Mouse (Mus musculus) testis, adult 2 months (tissue): ENCODE data around the gene Akap11.

ENCODE experiments used
- CTCF ChIP-seq: fragments of 200-500 bp; IDR thresholded peaks from 2 replicates; pipeline ENCODE4 v1.5.1; 2012; ENCODE audit warnings: low read depth, mild to moderate bottlenecking, inconsistent platforms, low read length, moderate library complexity; ENCODE audit not compliant: control insufficient read depth, insufficient read depth, insufficient replicate concordance
- POLR2A ChIP-seq: fragments of 200-500 bp; IDR thresholded peaks from 2 replicates; pipeline ENCODE4 v1.6.1; 2012; ENCODE audit warnings: low read depth, mild to moderate bottlenecking, inconsistent platforms, low read length, moderate library complexity; ENCODE audit not compliant: control insufficient read depth

DNA sequence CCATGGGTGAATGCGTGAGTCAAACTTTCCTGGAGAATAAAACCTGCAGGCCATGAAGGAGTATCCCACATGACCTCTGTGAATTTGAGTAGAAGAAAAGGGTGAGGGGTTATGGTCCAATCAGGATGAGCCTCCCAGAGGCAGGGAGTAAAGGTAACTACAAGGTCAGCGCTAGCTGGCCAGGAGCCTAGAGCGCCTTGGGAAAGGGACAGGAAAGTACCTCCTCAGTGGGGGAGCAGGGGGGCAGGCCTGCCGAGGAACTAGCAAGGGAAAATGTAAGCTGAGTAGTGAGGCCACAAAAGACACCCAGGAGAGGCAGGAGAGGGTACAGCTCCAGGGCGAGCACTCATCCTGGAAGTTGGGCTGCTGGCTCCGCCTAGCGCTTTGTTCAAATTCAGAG is 67.6 kb downstream of the Akap11 start:
- TF ChIP-seq CTCF (no peak), POLR2A (no peak)
